Mouse (Mus musculus) forebrain, embryonic 15.5 days (tissue): ENCODE results near the gene Lin7c. TPM values are rescaled to one million over a fixed set of nuclear protein-coding genes. Genes with fewer than 3 reads are reported as not detected.
A peak's percentile ranks its signal among the peaks of the same experiment; 100 is the strongest.

Source experiments
- ATAC-seq: fragments of 200-750 bp; cut with Nextera tagmentation; replicated peaks from 2 replicates; pipeline ENCODE4 v1.8.0; 2017; ENCODE audit warnings: mild to moderate bottlenecking, moderate TSS enrichment, moderate library complexity
- H3K27ac ChIP-seq: fragments of 300-500 bp; sonication (generic); replicated peaks from 2 replicates; pipeline ENCODE4 v1.5.1; 2015; ENCODE audit warnings: mild to moderate bottlenecking, inconsistent platforms
- H3K27me3 ChIP-seq: fragments of 300-500 bp; sonication (generic); 2 replicates; pipeline ENCODE4 v1.6.1; 2015; ENCODE audit warnings: inconsistent platforms
- H3K36me3 ChIP-seq: fragments of 300-500 bp; sonication (generic); 2 replicates; pipeline ENCODE4 v1.6.1; 2015; ENCODE audit warnings: mild to moderate bottlenecking, inconsistent platforms
- H3K4me1 ChIP-seq: fragments of 300-500 bp; sonication (generic); 2 replicates; pipeline ENCODE4 v1.6.1; 2015; ENCODE audit warnings: inconsistent platforms
- H3K4me2 ChIP-seq: fragments of 300-500 bp; sonication (generic); replicated peaks from 2 replicates; pipeline ENCODE4 v1.6.1; 2015; ENCODE audit warnings: mild to moderate bottlenecking, inconsistent platforms
- H3K4me3 ChIP-seq: fragments of 300-500 bp; sonication (generic); 2 replicates; pipeline ENCODE4 v1.5.1; 2015; ENCODE audit warnings: mild to moderate bottlenecking, inconsistent platforms
- H3K9ac ChIP-seq: fragments of 300-500 bp; sonication (generic); replicated peaks from 2 replicates; pipeline ENCODE4 v1.6.1; 2015; ENCODE audit warnings: mild to moderate bottlenecking, inconsistent platforms
- H3K9me3 ChIP-seq: fragments of 300-500 bp; sonication (generic); 2 replicates; pipeline ENCODE4 v1.6.1; 2016; ENCODE audit warnings: inconsistent platforms
- WGBS: fragments of 180-500 bp; shearing (Covaris S2); methylation state at CpG from one replicate; pipeline ENCODE4 v1.1.7; 2015; ENCODE audit warnings: mixed read lengths; 5-methylcytosine and 5-hydroxymethylcytosine counted together
- polyA plus RNA-seq: library from polyadenylated mRNA; unstranded; fragments of >200 nt; fragmentation: Nextera tagmentation; extraction: Ambion mirVana; gene quantifications from 2 replicates; pipeline ENCODE4 v1.2.1, GENCODE M21; 2015

Lin7c gene
- polyA plus RNA-seq, 1 experiment from 2014 or later: 184 TPM

- WGBS: under 1% methylated on average over 99 of the region's 111 CpGs
Observed at GRCm38 (mm10) chr2:109917496-109918413, 27.1 kb downstream of the Lin7c start, which contains the start of gene Lgr4. Gene Lgr4 (plus strand): TSS chr2:109917647.

DNA sequence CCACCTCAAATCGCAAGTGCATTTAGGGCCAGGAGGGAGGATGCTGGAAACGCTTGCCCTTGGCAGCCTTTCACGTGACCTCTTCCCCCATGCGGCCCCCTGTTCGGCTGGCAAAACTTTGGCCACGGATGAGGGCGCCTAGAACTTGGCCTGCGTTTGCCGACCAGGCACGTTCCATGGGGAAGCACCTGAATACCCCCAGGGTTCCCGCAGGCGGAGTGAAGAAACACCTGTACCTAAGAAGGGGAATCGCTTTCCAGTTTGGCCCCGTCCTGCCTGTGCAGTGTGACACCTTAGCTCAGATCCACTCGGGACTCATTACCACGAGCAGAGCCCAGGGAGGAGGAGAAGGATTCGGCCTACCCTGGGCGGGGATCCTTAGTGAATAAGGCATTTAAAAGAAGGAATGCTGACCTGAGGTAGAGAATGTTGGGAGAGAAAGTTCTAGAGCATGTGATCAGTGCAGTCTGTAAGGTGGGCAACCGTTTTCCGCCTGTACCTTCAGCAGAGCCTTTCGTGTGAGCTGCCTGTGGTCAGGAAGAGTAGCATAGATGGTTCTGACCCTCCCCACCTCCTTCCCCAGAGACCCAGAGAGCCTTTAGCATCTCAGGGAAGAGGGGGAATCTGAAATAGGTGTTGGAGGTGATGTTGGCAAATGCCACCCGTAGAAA lies 28.1 kb downstream of the Lin7c start:
- no peak for ATAC-seq
- WGBS: 8% methylated on average over 22 of the region's 22 CpGs

More at GRCm38 (mm10) chr2:109917496-109918413, 27.1 kb downstream of the Lin7c start, which contains the start of gene Lgr4:
- peak within 1 kb of the TSS; percentile 81 for H3K4me2 ChIP-seq
- H3K36me3 ChIP-seq: no peaks in the 10 kb centered on the region
- H3K9ac ChIP-seq: peak within 1 kb of the TSS; percentile 73
- H3K9me3 ChIP-seq: no peaks in the 10 kb centered on the region
- peaks cover 18% of the 10 kb centered on the region for H3K27me3 ChIP-seq
- peak within 1 kb of the TSS; percentile 63 for H3K4me3 ChIP-seq
- ATAC-seq: peak; percentile 98
- H3K4me1 ChIP-seq: peaks cover 13% of the 10 kb centered on the region
- H3K27ac ChIP-seq: peak within 1 kb of the TSS; percentile 69

GRCm38 (mm10) chr2:109920471-109920870 lies 29.8 kb downstream of the Lin7c start:
- 78% methylated on average over 7 of the region's 7 CpGs for WGBS
- Histone ChIP-seq H3K4me2 (no peak overlapping the region), H3K9me3 (no peaks in the 10 kb centered on the region), H3K27ac (no peak overlapping the region), H3K4me3 (no peak overlapping the region), H3K27me3 (peaks cover 18% of the 10 kb centered on the region), H3K9ac (no peak overlapping the region), H3K4me1 (peaks cover 13% of the 10 kb centered on the region), H3K36me3 (no peaks in the 10 kb centered on the region)
- no peak for ATAC-seq

More for the DNA sequence above, 28.1 kb downstream of the Lin7c start:
- H3K4me1 ChIP-seq: peaks cover 13% of the 10 kb centered on the region
- H3K9ac ChIP-seq: peak overlapping the region; percentile 73
- no peak overlapping the region for H3K27ac ChIP-seq
- H3K4me3 ChIP-seq: peak overlapping the region; percentile 63
- peaks cover 18% of the 10 kb centered on the region for H3K27me3 ChIP-seq
- no peaks in the 10 kb centered on the region for H3K9me3 ChIP-seq
- no peaks in the 10 kb centered on the region for H3K36me3 ChIP-seq
- peak overlapping the region; percentile 81 for H3K4me2 ChIP-seq

- ATAC-seq: no peak
- Histone ChIP-seq H3K27ac (no peak overlapping the region), H3K4me3 (no peak overlapping the region), H3K4me2 (no peak overlapping the region), H3K36me3 (no peaks in the 10 kb centered on the region), H3K9me3 (no peaks in the 10 kb centered on the region), H3K4me1 (peaks cover 13% of the 10 kb centered on the region), H3K9ac (no peak overlapping the region), H3K27me3 (peaks cover 18% of the 10 kb centered on the region)
- 79% methylated on average over 8 of the region's 8 CpGs for WGBS
Observed at GRCm38 (mm10) chr2:109921298-109922035, 30.8 kb downstream of the Lin7c start.

DNA sequence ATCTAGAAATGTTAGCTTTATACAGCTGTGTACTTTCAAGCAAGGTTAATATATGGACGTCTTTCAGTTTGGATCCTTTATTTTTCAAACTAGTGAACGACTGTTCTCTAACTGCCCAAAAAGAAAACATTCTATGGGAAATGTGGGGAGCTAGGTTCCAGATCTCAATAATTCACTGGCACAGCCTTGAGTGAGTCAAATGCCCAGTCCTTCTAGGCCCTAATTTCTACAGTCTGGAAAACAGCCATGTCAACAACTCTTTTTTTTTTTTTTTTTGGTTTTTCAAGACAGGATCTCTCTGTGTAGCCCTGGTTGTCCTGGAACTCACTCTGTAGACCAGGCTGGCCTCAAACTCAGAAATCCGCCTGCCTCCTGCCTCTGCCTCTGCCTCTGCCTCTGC lies 31.7 kb downstream of the Lin7c start:
- H3K27me3 ChIP-seq: peaks cover 18% of the 10 kb centered on the region
- H3K4me2 ChIP-seq: no peak overlapping the region
- peaks cover 13% of the 10 kb centered on the region for H3K4me1 ChIP-seq
- H3K4me3 ChIP-seq: no peak overlapping the region
- no peaks in the 10 kb centered on the region for H3K36me3 ChIP-seq
- no peak for ATAC-seq
- 94% methylated on average over 3 of the region's 3 CpGs for WGBS
- H3K9ac ChIP-seq: no peak overlapping the region
- no peak overlapping the region for H3K27ac ChIP-seq
- no peaks in the 10 kb centered on the region for H3K9me3 ChIP-seq

DNA sequence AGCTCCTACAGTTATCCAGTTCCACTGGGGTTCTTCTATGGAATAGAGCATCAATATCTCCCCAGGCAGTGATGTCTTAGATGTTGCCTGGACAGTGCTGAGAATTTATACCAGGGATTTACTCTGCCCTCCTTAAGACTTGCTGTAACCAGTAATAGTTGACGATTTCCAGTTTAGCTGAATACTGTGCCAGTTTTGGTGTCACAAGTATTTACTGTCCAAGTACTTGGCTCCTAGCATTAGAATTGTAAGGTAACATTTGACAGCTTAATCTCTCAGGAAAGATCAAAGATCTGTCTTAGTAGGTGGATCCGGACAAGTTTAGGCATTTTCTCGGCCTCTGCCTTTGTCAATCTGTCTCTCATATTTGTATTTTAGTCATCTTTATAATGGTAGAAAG lies 32.4 kb downstream of the Lin7c start:
- H3K27me3 ChIP-seq: peaks cover 18% of the 10 kb centered on the region
- H3K9ac ChIP-seq: no peak overlapping the region
- H3K36me3 ChIP-seq: no peaks in the 10 kb centered on the region
- ATAC-seq: no peak
- H3K4me3 ChIP-seq: no peak overlapping the region
- H3K27ac ChIP-seq: no peak overlapping the region
- no peak overlapping the region for H3K4me2 ChIP-seq
- H3K4me1 ChIP-seq: peaks cover 13% of the 10 kb centered on the region
- WGBS: 80% methylated on average over 3 of the region's 3 CpGs
- no peaks in the 10 kb centered on the region for H3K9me3 ChIP-seq

GRCm38 (mm10) chr2:109923945-109924344 lies 33.3 kb downstream of the Lin7c start:
- H3K9ac ChIP-seq: no peak overlapping the region
- no peaks in the 10 kb centered on the region for H3K36me3 ChIP-seq
- no peak overlapping the region for H3K4me3 ChIP-seq
- H3K4me1 ChIP-seq: peaks cover 4% of the 10 kb centered on the region
- ATAC-seq: no peak
- H3K27me3 ChIP-seq: peaks cover 18% of the 10 kb centered on the region
- WGBS: 85% methylated on average over 3 of the region's 3 CpGs
- no peaks in the 10 kb centered on the region for H3K9me3 ChIP-seq
- no peak overlapping the region for H3K4me2 ChIP-seq
- H3K27ac ChIP-seq: no peak overlapping the region

DNA sequence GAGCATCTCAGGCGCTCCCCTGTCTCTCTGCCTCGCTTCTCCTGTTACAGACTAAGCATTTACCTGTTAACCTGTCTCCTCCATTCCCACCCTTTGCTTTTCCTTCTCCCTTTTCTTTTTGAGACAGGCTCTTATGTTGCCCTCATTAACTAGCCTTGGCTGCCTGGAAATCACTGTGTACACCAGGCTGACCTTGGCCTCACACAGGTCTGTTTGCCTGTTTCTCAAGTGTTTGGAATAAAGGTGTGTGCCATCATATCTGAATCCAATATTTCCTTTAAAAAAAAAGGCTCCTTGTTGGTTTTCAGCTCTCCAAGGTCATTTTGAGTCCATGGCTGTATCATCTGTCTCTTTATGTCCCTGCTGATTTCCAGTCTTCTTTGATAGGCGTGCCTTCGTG lies 36.3 kb downstream of the Lin7c start:
- 98% methylated on average over 4 of the region's 4 CpGs for WGBS
- H3K9me3 ChIP-seq: no peaks in the 10 kb centered on the region
- ATAC-seq: no peak
- no peak overlapping the region for H3K4me3 ChIP-seq
- no peak overlapping the region for H3K4me2 ChIP-seq
- H3K4me1 ChIP-seq: no peaks in the 10 kb centered on the region
- H3K27ac ChIP-seq: no peak overlapping the region
- peaks cover 9% of the 10 kb centered on the region; the same call in 1 of the 2 replicates for H3K27me3 ChIP-seq
- H3K9ac ChIP-seq: no peak overlapping the region
- H3K36me3 ChIP-seq: no peaks in the 10 kb centered on the region

DNA sequence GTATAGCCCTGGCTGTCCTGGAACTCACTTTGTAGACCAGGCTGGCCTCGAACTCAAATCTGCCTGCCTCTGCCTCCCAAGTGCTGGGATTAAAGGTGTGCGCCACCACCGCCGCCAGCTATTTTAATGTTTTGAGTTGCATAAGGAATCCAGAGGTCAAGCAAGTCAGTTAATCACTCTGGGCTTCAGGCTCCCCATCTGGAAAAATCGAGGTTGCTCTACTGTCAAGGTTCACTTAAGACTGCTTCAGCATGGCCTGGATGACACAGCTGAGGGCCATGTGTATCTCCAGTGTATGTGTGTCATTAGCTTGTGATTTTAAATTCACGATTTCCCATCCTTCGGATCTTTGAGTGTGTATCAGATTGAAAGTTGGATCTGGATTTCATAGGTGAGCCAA lies 36.8 kb downstream of the Lin7c start:
- H3K27me3 ChIP-seq: peaks cover 14% of the 10 kb centered on the region
- H3K9me3 ChIP-seq: no peaks in the 10 kb centered on the region
- no peak overlapping the region for H3K9ac ChIP-seq
- H3K27ac ChIP-seq: no peak overlapping the region
- no peak for ATAC-seq
- no peak overlapping the region for H3K4me3 ChIP-seq
- H3K36me3 ChIP-seq: no peaks in the 10 kb centered on the region
- 90% methylated on average over 7 of the region's 7 CpGs for WGBS
- H3K4me1 ChIP-seq: no peaks in the 10 kb centered on the region
- no peak overlapping the region for H3K4me2 ChIP-seq

- H3K4me3 ChIP-seq: no peak overlapping the region
- no peak for ATAC-seq
- no peak overlapping the region for H3K9ac ChIP-seq
- H3K27ac ChIP-seq: no peak overlapping the region
- peaks cover 16% of the 10 kb centered on the region for H3K27me3 ChIP-seq
- no peaks in the 10 kb centered on the region for H3K4me1 ChIP-seq
- no peaks in the 10 kb centered on the region for H3K9me3 ChIP-seq
- no peak overlapping the region for H3K4me2 ChIP-seq
- H3K36me3 ChIP-seq: no peaks in the 10 kb centered on the region
Observed at GRCm38 (mm10) chr2:109927876-109928275, 37.2 kb downstream of the Lin7c start.

GRCm38 (mm10) chr2:109928791-109929190 lies 38.1 kb downstream of the Lin7c start:
- ATAC-seq: no peak
- 75% methylated on average over 4 of the region's 4 CpGs for WGBS
- Histone ChIP-seq H3K27me3 (peaks cover 18% of the 10 kb centered on the region), H3K9me3 (no peaks in the 10 kb centered on the region), H3K4me2 (no peak overlapping the region), H3K27ac (no peak overlapping the region), H3K36me3 (no peaks in the 10 kb centered on the region), H3K4me1 (no peaks in the 10 kb centered on the region), H3K4me3 (no peak overlapping the region), H3K9ac (no peak overlapping the region)

- no peak overlapping the region for H3K4me3 ChIP-seq
- 93% methylated on average over 3 of the region's 3 CpGs for WGBS
- H3K9me3 ChIP-seq: no peaks in the 10 kb centered on the region
- H3K27ac ChIP-seq: no peak overlapping the region
- no peak overlapping the region for H3K9ac ChIP-seq
- ATAC-seq: no peak
- no peaks in the 10 kb centered on the region for H3K4me1 ChIP-seq
- H3K36me3 ChIP-seq: no peaks in the 10 kb centered on the region
- H3K4me2 ChIP-seq: no peak overlapping the region
- H3K27me3 ChIP-seq: peaks cover 22% of the 10 kb centered on the region
Observed at GRCm38 (mm10) chr2:109929256-109929655, 38.6 kb downstream of the Lin7c start.
